Mouse (Mus musculus) liver, embryonic 13.5 days (tissue): ENCODE data around the gene Slc22a7. TPM values are rescaled to one million over a fixed set of nuclear protein-coding genes. Genes with fewer than 3 reads are reported as not detected.

Experiments
- ATAC-seq: fragments of 200-750 bp; cut with Nextera tagmentation; 2 replicates; pipeline ENCODE4 v1.8.0; 2017; ENCODE audit warnings: low read depth, mild to moderate bottlenecking, moderate number of reproducible peaks, moderate library complexity
- DNase-seq: peaks from one replicate; pipeline ENCODE4 v3.0.0; 2022
- H3K27ac ChIP-seq: fragments of 300-500 bp; sonication (generic); 2 replicates; pipeline ENCODE4 v1.5.1; 2015; ENCODE audit warnings: moderate library complexity, mild to moderate bottlenecking, inconsistent platforms
- H3K27me3 ChIP-seq: fragments of 300-500 bp; sonication (generic); 2 replicates; pipeline ENCODE4 v1.6.1; 2015; ENCODE audit warnings: mild to moderate bottlenecking, inconsistent platforms
- H3K36me3 ChIP-seq: fragments of 300-500 bp; sonication (generic); 2 replicates; pipeline ENCODE4 v1.6.1; 2015; ENCODE audit warnings: mild to moderate bottlenecking, inconsistent platforms
- H3K4me1 ChIP-seq: fragments of 300-500 bp; sonication (generic); replicated peaks from 2 replicates; pipeline ENCODE4 v1.6.1; 2015; ENCODE audit warnings: inconsistent platforms
- H3K4me2 ChIP-seq: fragments of 300-500 bp; sonication (generic); 2 replicates; pipeline ENCODE4 v1.6.1; 2015; ENCODE audit warnings: inconsistent platforms, mild to moderate bottlenecking, moderate library complexity
- H3K4me3 ChIP-seq: fragments of 300-500 bp; sonication (generic); replicated peaks from 2 replicates; pipeline ENCODE4 v1.5.1; 2015; ENCODE audit warnings: mild to moderate bottlenecking, inconsistent platforms
- H3K9ac ChIP-seq: fragments of 300-500 bp; sonication (generic); 2 replicates; pipeline ENCODE4 v1.6.1; 2015; ENCODE audit warnings: mild to moderate bottlenecking, inconsistent platforms
- H3K9me3 ChIP-seq: fragments of 300-500 bp; sonication (generic); replicated peaks from 2 replicates; pipeline ENCODE4 v1.6.1; 2016; ENCODE audit warnings: inconsistent platforms
- WGBS: fragments of 180-500 bp; shearing (Covaris S2); methylation state at CpG from one replicate; pipeline ENCODE4 v1.1.7; 2015; ENCODE audit not compliant: insufficient replicate concordance; 5-methylcytosine and 5-hydroxymethylcytosine counted together
- polyA plus RNA-seq: library from polyadenylated mRNA; unstranded; fragments of >200 nt; fragmentation: Nextera tagmentation; extraction: Ambion mirVana; gene quantifications from 2 replicates; pipeline ENCODE4 v1.2.1, GENCODE M21; 2015

The Slc22a7 gene
- polyA plus RNA-seq, 1 experiment from 2014 or later, result not detected

GRCm38 (mm10) chr17:46458439-46458838 lies 20.2 kb upstream of the Slc22a7 start:
- WGBS, result 39% methylated on average over 3 of the region's 3 CpGs

GRCm38 (mm10) chr17:46457791-46458190 lies 19.5 kb upstream of the Slc22a7 start:
- peaks cover 32% of the 10 kb centered on the region for H3K4me1 ChIP-seq

More at GRCm38 (mm10) chr17:46458439-46458838, 20.2 kb upstream of the Slc22a7 start:
- H3K4me3 ChIP-seq, result no peak overlapping the region
- no peak overlapping the region for H3K27ac ChIP-seq
- DNase-seq (no peak), ATAC-seq (no peak)
- no peak overlapping the region for H3K9ac ChIP-seq
- H3K27me3 ChIP-seq, result peaks cover 89% of the 10 kb centered on the region
- peaks cover 29% of the 10 kb centered on the region for H3K4me1 ChIP-seq
- H3K36me3 ChIP-seq, result no peaks in the 10 kb centered on the region
- H3K4me2 ChIP-seq, result no peak overlapping the region
- no peaks in the 10 kb centered on the region for H3K9me3 ChIP-seq

GRCm38 (mm10) chr17:46455110-46455691 lies 16.9 kb upstream of the Slc22a7 start:
- no peak for DNase-seq
- ATAC-seq, result peak; percentile 16; the same call in 1 of the 2 replicates
- no peak overlapping the region for H3K27ac ChIP-seq

More at GRCm38 (mm10) chr17:46457791-46458190, 19.5 kb upstream of the Slc22a7 start:
- ATAC-seq, result no peak
- Histone ChIP-seq H3K36me3 (no peaks in the 10 kb centered on the region), H3K27me3 (peaks cover 95% of the 10 kb centered on the region), H3K27ac (no peak overlapping the region), H3K4me2 (no peak overlapping the region), H3K9ac (no peak overlapping the region), H3K4me3 (no peak overlapping the region), H3K9me3 (no peaks in the 10 kb centered on the region)
- peak; percentile 22 for DNase-seq
- WGBS, result 8% methylated on average over 10 of the region's 10 CpGs

GRCm38 (mm10) chr17:46454539-46454938 lies 16.3 kb upstream of the Slc22a7 start:
- peak overlapping the region; percentile 55 for H3K4me2 ChIP-seq
- WGBS, result 7% methylated on average over 9 of the region's 9 CpGs
- H3K9ac ChIP-seq, result no peak overlapping the region
- DNase-seq, result no peak
- ATAC-seq, result no peak
- peaks cover 85% of the 10 kb centered on the region for H3K27me3 ChIP-seq
- H3K36me3 ChIP-seq, result no peaks in the 10 kb centered on the region
- no peak overlapping the region for H3K27ac ChIP-seq
- H3K9me3 ChIP-seq, result no peaks in the 10 kb centered on the region
- peaks cover 24% of the 10 kb centered on the region for H3K4me1 ChIP-seq
- 0 out of 2 replicates have a peak overlapping the region, but pooled peaks have one; percentile 31 for H3K4me3 ChIP-seq

More at GRCm38 (mm10) chr17:46455110-46455691, 16.9 kb upstream of the Slc22a7 start:
- Histone ChIP-seq H3K9ac (no peak overlapping the region), H3K4me2 (peak overlapping the region; percentile 55), H3K36me3 (no peaks in the 10 kb centered on the region), H3K4me3 (peak overlapping the region; percentile 31), H3K27me3 (peaks cover 91% of the 10 kb centered on the region), H3K9me3 (no peaks in the 10 kb centered on the region), H3K4me1 (peaks cover 24% of the 10 kb centered on the region)
- 2% methylated on average over 33 of the region's 33 CpGs for WGBS

- no peak for DNase-seq
These were observed 15.7 kb upstream of the Slc22a7 start for GRCm38 (mm10) chr17:46453970-46454411.

GRCm38 (mm10) chr17:46453302-46453948 lies 15.2 kb upstream of the Slc22a7 start:
- peaks cover 74% of the 10 kb centered on the region for H3K27me3 ChIP-seq
- H3K27ac ChIP-seq, result no peak overlapping the region
- H3K9me3 ChIP-seq, result no peaks in the 10 kb centered on the region
- no peak for ATAC-seq
- peaks cover 24% of the 10 kb centered on the region for H3K4me1 ChIP-seq
- DNase-seq, result no peak
- no peak overlapping the region for H3K9ac ChIP-seq
- 5% methylated on average over 13 of the region's 13 CpGs for WGBS
- H3K4me2 ChIP-seq, result no peak overlapping the region
- no peak overlapping the region for H3K4me3 ChIP-seq
- no peaks in the 10 kb centered on the region for H3K36me3 ChIP-seq

More at GRCm38 (mm10) chr17:46453970-46454411, 15.7 kb upstream of the Slc22a7 start:
- Histone ChIP-seq H3K36me3 (no peaks in the 10 kb centered on the region), H3K9ac (no peak overlapping the region), H3K9me3 (no peaks in the 10 kb centered on the region), H3K27me3 (peaks cover 79% of the 10 kb centered on the region), H3K27ac (no peak overlapping the region), H3K4me2 (peak overlapping the region; percentile 55), H3K4me3 (no peak overlapping the region), H3K4me1 (peaks cover 24% of the 10 kb centered on the region)
- 2% methylated on average over 26 of the region's 26 CpGs for WGBS
- ATAC-seq, result no peak

- Histone ChIP-seq H3K27ac (no peak overlapping the region), H3K36me3 (no peaks in the 10 kb centered on the region), H3K4me3 (no peak overlapping the region), H3K27me3 (peaks cover 72% of the 10 kb centered on the region), H3K4me2 (no peak overlapping the region), H3K9me3 (no peaks in the 10 kb centered on the region), H3K4me1 (peaks cover 20% of the 10 kb centered on the region), H3K9ac (no peak overlapping the region)
- WGBS, result 34% methylated on average over 5 of the region's 5 CpGs
- DNase-seq (no peak), ATAC-seq (no peak)
These were observed 14.4 kb upstream of the Slc22a7 start for GRCm38 (mm10) chr17:46452683-46453082.

- no peak for ATAC-seq
- Histone ChIP-seq H3K27ac (no peak overlapping the region), H3K4me2 (no peak overlapping the region), H3K9me3 (no peaks in the 10 kb centered on the region), H3K36me3 (no peaks in the 10 kb centered on the region), H3K4me3 (no peak overlapping the region), H3K27me3 (peaks cover 74% of the 10 kb centered on the region), H3K9ac (no peak overlapping the region), H3K4me1 (no peaks in the 10 kb centered on the region)
- WGBS, result 74% methylated on average over 16 of the region's 16 CpGs
- no peak for DNase-seq
These were observed 8.0 kb upstream of the Slc22a7 start for GRCm38 (mm10) chr17:46446264-46446663.

- H3K4me1 ChIP-seq, result no peaks in the 10 kb centered on the region
- no peak overlapping the region for H3K27ac ChIP-seq
- H3K27me3 ChIP-seq, result peaks cover 68% of the 10 kb centered on the region
- ATAC-seq (no peak), DNase-seq (no peak)
- WGBS, result 7% methylated on average over 49 of the region's 50 CpGs
- H3K9ac ChIP-seq, result no peak overlapping the region
- no peaks in the 10 kb centered on the region for H3K9me3 ChIP-seq
- no peak overlapping the region; the same call in 1 of the 2 replicates for H3K4me3 ChIP-seq
- H3K36me3 ChIP-seq, result no peaks in the 10 kb centered on the region
- peak overlapping the region; percentile 38 for H3K4me2 ChIP-seq
These were observed 6.8 kb upstream of the Slc22a7 start for GRCm38 (mm10) chr17:46444839-46445579.

- 71% methylated on average over 10 of the region's 10 CpGs for WGBS
- H3K4me3 ChIP-seq, result no peak overlapping the region
- H3K36me3 ChIP-seq, result no peaks in the 10 kb centered on the region
- DNase-seq (no peak), ATAC-seq (no peak)
- H3K9me3 ChIP-seq, result no peaks in the 10 kb centered on the region
- H3K27me3 ChIP-seq, result peaks cover 60% of the 10 kb centered on the region
- H3K4me2 ChIP-seq, result no peak overlapping the region
- no peaks in the 10 kb centered on the region for H3K4me1 ChIP-seq
- no peak overlapping the region for H3K9ac ChIP-seq
- no peak overlapping the region for H3K27ac ChIP-seq
These were observed 919 bp upstream of the Slc22a7 start for GRCm38 (mm10) chr17:46439176-46439575.

- H3K27ac ChIP-seq, result no peak overlapping the region
- ATAC-seq (no peak), DNase-seq (no peak)
- H3K9me3 ChIP-seq, result no peaks in the 10 kb centered on the region
- peaks cover 52% of the 10 kb centered on the region for H3K27me3 ChIP-seq
- no peak overlapping the region for H3K4me3 ChIP-seq
- H3K4me1 ChIP-seq, result peaks cover 5% of the 10 kb centered on the region
- H3K36me3 ChIP-seq, result no peaks in the 10 kb centered on the region
- no peak overlapping the region for H3K4me2 ChIP-seq
- no peak overlapping the region for H3K9ac ChIP-seq
- 28% methylated on average over 23 of the region's 23 CpGs for WGBS
These were observed 1.4 kb downstream of the Slc22a7 start for GRCm38 (mm10) chr17:46436672-46437366.
